ENCODE assay signal across 24 mouse cellular contexts in the genomic region with DNA sequence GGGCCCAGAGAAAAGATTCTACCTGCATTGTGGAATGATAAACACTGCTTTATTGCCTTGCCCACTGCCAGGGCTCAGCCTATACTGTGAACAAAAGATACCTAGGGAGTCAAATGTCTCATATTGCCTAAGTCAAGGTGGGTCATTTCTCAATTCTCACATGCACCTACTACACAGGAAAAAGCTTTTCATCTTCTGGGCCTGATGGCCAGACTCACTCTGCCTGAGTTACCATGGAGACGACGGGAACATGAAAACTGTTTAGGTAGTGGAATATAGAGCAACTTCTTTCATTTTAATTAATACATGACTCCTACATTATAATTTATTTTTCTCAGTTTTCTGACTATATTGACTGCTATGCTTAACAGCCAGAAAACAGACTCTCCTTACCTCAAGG. TPM values are rescaled to one million over a fixed set of nuclear protein-coding genes. Genes with fewer than 3 reads are reported as not detected.
"Had no signal": no experiment of that assay in that cellular context is flagged by ENCODE, and none has a peak within 500 bp of the region (broad histone marks: within the 10 kb centered on the region; RNA-seq: fewer than 3 reads in every experiment).

No protein-coding gene starts in this region.

- H3K9ac ChIP-seq: liver, embryonic 14.5 days; lung, embryonic 14.5 days; midbrain, embryonic 12.5 days; neural tube, embryonic 13.5 days; neural tube, embryonic 15.5 days had no signal

- H3K36me3 ChIP-seq: midbrain, embryonic 12.5 days; neural tube, embryonic 13.5 days; neural tube, embryonic 15.5 days had no signal

- H3K9me3 ChIP-seq: midbrain, embryonic 12.5 days; neural tube, embryonic 13.5 days; neural tube, embryonic 15.5 days had no signal

- DNase-seq: lung, adult 18-20 months; lung, embryonic 14.5 days; lung, postnatal 10 days; lung, postnatal 4 days; retina, postnatal 1 day; right cerebral cortex, adult 18-20 months; right cerebral cortex, postnatal 25 days; right cerebral cortex, postnatal 4 days; spleen, adult 18-20 months; thymus, adult 18-20 months; thymus, postnatal 14 days; thymus, postnatal 36 days had no signal

- H3K27ac ChIP-seq: liver, embryonic 14.5 days; midbrain, embryonic 12.5 days; neural tube, embryonic 13.5 days; neural tube, embryonic 15.5 days had no signal

- H3K4me3 ChIP-seq: midbrain, embryonic 12.5 days; myocyte; neural tube, embryonic 13.5 days; neural tube, embryonic 15.5 days had no signal

- H3K4me1 ChIP-seq: midbrain, embryonic 12.5 days; neural tube, embryonic 13.5 days; neural tube, embryonic 15.5 days had no signal

- H3K27me3 ChIP-seq: midbrain, embryonic 12.5 days; neural tube, embryonic 13.5 days; neural tube, embryonic 15.5 days had no signal

- H3K4me2 ChIP-seq: lung, embryonic 14.5 days; midbrain, embryonic 12.5 days; neural tube, embryonic 13.5 days; neural tube, embryonic 15.5 days had no signal

RNA-seq across cellular contexts. Expression of a gene that starts 14.2 kb away (rescaled TPM):
- total RNA-seq: megakaryocyte, adult 5-6 weeks; megakaryocyte-erythroid progenitor cell, adult 5-6 weeks had no signal
- polyA plus RNA-seq: liver, embryonic 14.5 days; liver, embryonic 16.5 days; lung, embryonic 14.5 days; midbrain, embryonic 12.5 days; myocyte; neural tube, embryonic 11.5 days; neural tube, embryonic 13.5 days; neural tube, embryonic 15.5 days; small intestine, adult 2 months; stomach, embryonic 14.5 days had no signal

RNA-seq across cellular contexts. Expression of a gene that starts 52.7 kb away (rescaled TPM):
- total RNA-seq: megakaryocyte, adult 5-6 weeks; megakaryocyte-erythroid progenitor cell, adult 5-6 weeks had no signal
- polyA plus RNA-seq: liver, embryonic 14.5 days; liver, embryonic 16.5 days; lung, embryonic 14.5 days; lung, embryonic 16.5 days; midbrain, embryonic 12.5 days; neural tube, embryonic 11.5 days; neural tube, embryonic 13.5 days; small intestine, adult 2 months; stomach, embryonic 14.5 days had no signal
